Mouse (Mus musculus): ENCODE measurements around the gene Sar1b. TPM values are rescaled to one million over a fixed set of nuclear protein-coding genes. Genes with fewer than 3 reads are reported as not detected.

Gene Sar1b
- polyA plus RNA-seq, 1 experiment, result 4.3 TPM

- no peak for TF ChIP-seq GATA1 (IDR thresholded peaks at IDR 0.05; ENCODE audit: low read length)
Measured at GRCm38 (mm10) chr11:51839106-51839505, 75.6 kb downstream of the Sar1b start.

- no peak for TF ChIP-seq GATA1 (IDR thresholded peaks at IDR 0.05; ENCODE audit: low read length)
Measured at GRCm38 (mm10) chr11:51839973-51840372, 76.5 kb downstream of the Sar1b start.

- TF ChIP-seq GATA1 (IDR thresholded peaks at IDR 0.05; ENCODE audit: low read length), result no peak
Measured at GRCm38 (mm10) chr11:51840657-51841056, 77.2 kb downstream of the Sar1b start.

GRCm38 (mm10) chr11:51841149-51841548 lies 77.7 kb downstream of the Sar1b start:
- no peak for TF ChIP-seq GATA1 (IDR thresholded peaks at IDR 0.05; ENCODE audit: low read length)

Other genes with a start within 250 kb of the Sar1b start
- 22.2 and 23.7 TPM in 2 replicates for gene Phykpl, start 178.9 kb upstream of the Sar1b start, polyA plus RNA-seq (2012)
- gene Hnrnpab, start 156.8 kb upstream of the Sar1b start, polyA plus RNA-seq (2012), result 1,127 and 1,514 TPM in 2 replicates
- 247 and 258 TPM in 2 replicates for gene Nhp2, start 144.0 kb upstream of the Sar1b start, polyA plus RNA-seq (2012)
- gene Rmnd5b, start 127.8 kb upstream of the Sar1b start, polyA plus RNA-seq (2012), result 20.4 and 25.3 TPM in 2 replicates
- 0.11 and 0.12 TPM in 2 replicates for gene N4bp3, start 112.8 kb upstream of the Sar1b start, polyA plus RNA-seq (2012)
- not detected in 2 replicates for gene D930048N14Rik, start 112.7 kb upstream of the Sar1b start, polyA plus RNA-seq (2012)
- 2.0 and 2.6 TPM in 2 replicates for gene 0610009B22Rik, start 74.8 kb upstream of the Sar1b start, polyA plus RNA-seq (2012)
- 22.7 and 25.8 TPM in 2 replicates for gene Sec24a, start 53 bp upstream of the Sar1b start, polyA plus RNA-seq (2012)
- gene Jade2, start 94.0 kb downstream of the Sar1b start, polyA plus RNA-seq (2012), result 15.6 and 16.7 TPM in 2 replicates
- 53.5 and 65.0 TPM in 2 replicates for gene Cdkn2aipnl, start 204.0 kb downstream of the Sar1b start, polyA plus RNA-seq (2012)
- gene Ube2b, start 237.1 kb downstream of the Sar1b start, polyA plus RNA-seq (2012), result 106 and 146 TPM in 2 replicates
- 1.0 and 1.5 TPM in 2 replicates for gene Cdkl3, start 240.5 kb downstream of the Sar1b start, polyA plus RNA-seq (2012)

All from G1E-ER4 (cell line).